Mouse (Mus musculus) inflammation-experienced regulatory T-cells, adult 16 weeks (primary cell): ENCODE measurements around the gene Ahcyl2. TPM values are rescaled to one million over a fixed set of nuclear protein-coding genes. Genes with fewer than 3 reads are reported as not detected.

ENCODE experiments used
- polyA plus RNA-seq: library from polyadenylated mRNA; unstranded; fragments of 100-300 nt; shearing (Covaris generic); gene quantifications from one replicate; pipeline ENCODE4 v1.2.1, GENCODE M21; 2017

Ahcyl2 gene
- 102 TPM for polyA plus RNA-seq

DNA sequence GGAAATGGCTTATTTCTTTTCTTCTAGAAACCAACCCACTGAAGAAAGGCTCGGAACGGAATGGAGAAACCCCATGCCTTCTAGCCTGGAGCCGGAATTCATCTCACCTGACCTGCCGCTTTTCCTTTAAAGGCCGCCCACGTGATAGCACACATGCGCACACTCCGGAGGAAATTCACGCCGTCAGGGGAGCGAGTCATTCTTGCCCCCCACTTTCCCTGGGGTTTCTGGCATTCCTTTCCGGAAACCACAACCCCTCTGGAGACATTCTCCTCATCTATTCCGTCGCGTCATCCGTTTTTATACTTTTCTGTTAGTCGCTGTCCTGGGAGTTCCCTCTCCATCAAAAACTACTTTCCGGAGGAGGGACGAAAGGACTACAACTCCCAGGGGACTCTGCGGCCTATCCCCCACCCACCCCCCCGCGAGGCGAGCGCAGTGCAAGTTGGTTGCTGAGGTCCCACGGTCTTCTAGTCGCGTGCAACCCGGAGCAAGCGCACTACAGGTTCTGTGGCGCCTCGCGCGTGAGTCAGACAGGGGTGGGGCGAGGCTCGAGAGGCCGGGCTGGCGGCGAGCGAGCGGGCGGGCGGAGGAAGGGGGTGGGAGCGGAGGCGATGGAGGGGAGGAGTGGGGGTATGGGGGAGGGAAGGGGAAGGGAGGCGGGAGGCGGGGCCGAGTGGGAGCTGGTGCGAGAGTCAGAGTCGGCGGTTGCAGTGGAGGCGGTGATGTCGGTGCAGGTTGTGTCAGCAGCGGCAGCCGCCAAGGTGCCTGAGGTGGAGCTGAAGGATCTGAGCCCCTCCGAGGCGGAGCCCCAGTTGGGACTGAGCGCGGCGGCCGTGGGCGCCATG is at the start of gene Ahcyl2:
Gene Ahcyl2, plus strand, starts transcription at position 199 of the 848 bp plus-strand sequence.

DNA sequence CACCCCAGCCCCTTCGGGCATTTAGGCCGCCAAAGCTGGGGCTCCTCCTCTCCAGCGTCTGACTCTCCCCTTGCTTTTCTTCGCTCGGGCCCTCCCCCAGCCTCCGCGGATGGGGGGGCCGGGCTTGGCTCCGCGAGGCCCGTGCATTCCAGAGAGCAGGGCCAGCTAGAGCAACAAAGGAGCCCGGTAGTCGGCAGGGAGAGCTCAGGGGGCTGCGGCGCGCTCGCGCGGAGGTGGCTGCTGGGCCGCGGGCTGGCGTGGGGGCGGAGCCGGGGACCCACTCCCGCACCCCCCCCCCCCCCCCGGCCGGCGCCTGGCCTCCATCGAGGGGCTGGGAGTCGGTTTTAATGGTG is 32.5 kb upstream of the Ahcyl2 start, which contains the start of gene Smo:
Gene Smo, plus strand, starts transcription at position 168 of the 353 bp plus-strand sequence.

DNA sequence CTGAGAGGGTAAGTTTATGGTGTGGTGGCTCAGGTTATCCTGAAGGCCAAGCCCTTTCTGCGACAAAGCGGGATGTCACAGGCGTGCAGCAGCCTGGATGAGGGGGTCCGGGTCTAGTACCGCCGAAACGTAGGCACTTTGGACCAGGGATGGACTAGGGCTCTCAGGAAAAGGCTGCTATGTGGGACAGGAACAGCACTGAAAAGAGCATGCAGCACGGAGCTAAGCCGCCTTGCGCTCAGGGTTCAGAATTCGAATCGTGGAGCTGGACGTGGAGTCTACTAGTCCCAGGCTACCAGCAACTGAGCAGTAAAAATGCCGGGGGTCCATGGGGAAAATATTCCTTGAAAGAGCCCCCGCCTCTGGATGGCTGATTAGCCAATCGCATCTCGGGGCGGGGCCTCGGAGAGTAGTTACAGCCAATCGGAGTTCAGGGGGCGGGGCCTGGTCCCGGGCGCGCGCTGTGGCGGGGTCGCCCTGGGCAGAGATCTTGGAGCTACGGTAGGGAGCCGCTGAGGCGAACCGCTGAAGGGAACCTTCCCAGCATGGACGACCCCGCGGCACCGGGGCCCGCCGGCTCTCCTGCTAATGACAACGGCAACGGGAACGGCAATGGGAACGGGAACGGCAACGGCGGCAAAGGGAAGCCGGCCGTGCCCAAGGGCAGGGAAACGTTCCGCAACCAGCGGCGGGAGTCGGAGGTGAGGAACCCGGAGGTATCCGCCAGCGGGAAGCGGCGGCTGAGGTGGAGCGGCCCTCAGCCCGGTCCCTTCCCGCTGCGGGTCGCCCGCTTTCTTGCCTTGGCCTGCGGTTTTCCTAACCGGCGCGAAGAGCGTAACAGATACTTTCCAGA is 148.9 kb downstream of the Ahcyl2 start, which contains the start of gene Strip2:
Gene Strip2, plus strand, starts transcription at position 483 of the 853 bp plus-strand sequence.

Other genes starting within 250 kb of the Ahcyl2 start
- gene Irf5, start 241.4 kb upstream of the Ahcyl2 start, polyA plus RNA-seq: 48.5 TPM
- gene Tnpo3, start 158.1 kb upstream of the Ahcyl2 start, polyA plus RNA-seq: 126 TPM
- gene Tspan33, start 73.8 kb upstream of the Ahcyl2 start, polyA plus RNA-seq: 0.09 TPM
- gene Smo, start 32.5 kb upstream of the Ahcyl2 start, polyA plus RNA-seq: 0.07 TPM
- gene Strip2, start 149.0 kb downstream of the Ahcyl2 start, polyA plus RNA-seq: 0.05 TPM